Mouse (Mus musculus) liver, embryonic 14.5 days (tissue): ENCODE results near the gene Calml3. TPM values are rescaled to one million over a fixed set of nuclear protein-coding genes. Genes with fewer than 3 reads are reported as not detected.
"Not testable (repeated sequence)": the region's sequence is repeated elsewhere in the genome, so short reads cannot be mapped to it uniquely, and the experiment has no call there.

Source experiments
- ATAC-seq: fragments of 200-750 bp; cut with Nextera tagmentation; 2 replicates; pipeline ENCODE4 v1.8.0; 2017; ENCODE audit warnings: moderate number of reproducible peaks, mild to moderate bottlenecking, moderate library complexity; ENCODE audit not compliant: insufficient read depth
- DNase-seq, 3 experiments: peaks; one replicate each; pipeline ENCODE4 v3.0.0-alpha.2; 2012 to 2013; ENCODE audit warnings: low read depth in 3 of 3, low spot score in 3 of 3
- H3K27ac ChIP-seq: fragments of 300-500 bp; sonication (generic); 2 replicates; pipeline ENCODE4 v1.5.1; 2014; ENCODE audit warnings: moderate library complexity, mild to moderate bottlenecking, control low read depth, inconsistent platforms
- H3K27me3 ChIP-seq: fragments of 300-500 bp; sonication (generic); 2 replicates; pipeline ENCODE4 v1.6.1; 2014; ENCODE audit warnings: mild to moderate bottlenecking, low read length, moderate library complexity; ENCODE audit not compliant: control insufficient read depth, insufficient read depth
- H3K36me3 ChIP-seq: fragments of 300-500 bp; sonication (generic); replicated peaks from 2 replicates; pipeline ENCODE4 v1.6.1; 2014; ENCODE audit warnings: low read depth; ENCODE audit not compliant: control insufficient read depth, insufficient read depth
- H3K4me1 ChIP-seq, 2 experiments: fragments of 200-500 bp in 1 of 2; fragments of 300-500 bp in 1 of 2; sonication (generic) in 1 of 2; replicated peaks; 2 replicates each; pipeline ENCODE4 v1.6.1; 2012 to 2014; ENCODE audit warnings: antibody characterized with exemption in 1 of 2, inconsistent platforms in 1 of 2, low read length in 1 of 2; ENCODE audit not compliant: control insufficient read depth in 2 of 2, insufficient read depth in 2 of 2
- H3K4me2 ChIP-seq: fragments of 300-500 bp; sonication (generic); 2 replicates; pipeline ENCODE4 v1.6.1; 2014; ENCODE audit warnings: low read depth, mild to moderate bottlenecking, control low read depth, moderate library complexity
- H3K4me3 ChIP-seq, 2 experiments: fragments of 200-500 bp in 1 of 2; fragments of 300-500 bp in 1 of 2; sonication (generic) in 1 of 2; 2 replicates each; pipeline ENCODE4 v1.5.1; 2012 to 2014; ENCODE audit warnings: low read depth in 2 of 2, low read length in 2 of 2, mild to moderate bottlenecking in 2 of 2, control low read depth in 1 of 2, inconsistent platforms in 1 of 2, moderate library complexity in 1 of 2; ENCODE audit not compliant: insufficient read depth in 1 of 2
- H3K9ac ChIP-seq: fragments of 300-500 bp; sonication (generic); replicated peaks from 2 replicates; pipeline ENCODE4 v1.6.1; 2014; ENCODE audit warnings: mild to moderate bottlenecking, control low read depth, moderate library complexity
- H3K9me3 ChIP-seq: fragments of 300-500 bp; sonication (generic); 2 replicates; pipeline ENCODE4 v1.6.1; 2016; ENCODE audit warnings: low read length, mixed read lengths; ENCODE audit not compliant: control insufficient read depth
- CTCF ChIP-seq: IDR thresholded peaks from 2 replicates; pipeline ENCODE4 v1.5.1; 2016; ENCODE audit warnings: antibody characterized with exemption, low read depth, control low read depth
- EP300 ChIP-seq: IDR thresholded peaks from 2 replicates; pipeline ENCODE4 v1.6.1; 2016; ENCODE audit warnings: antibody characterized with exemption, low read depth
- WGBS: fragments of 180-500 bp; shearing (Covaris S2); extraction: QIAGEN DNeasy Blood & Tissue Kit; methylation state at CpG from one replicate; pipeline ENCODE4 v1.1.7; 2014; ENCODE audit not compliant: insufficient replicate concordance; 5-methylcytosine and 5-hydroxymethylcytosine counted together
- polyA plus RNA-seq, 2 experiments: library from polyadenylated mRNA; depleted of rRNA in 1 of 2; stranded (reverse) in 1 of 2; unstranded in 1 of 2; fragments of >200 nt; fragmentation: Nextera tagmentation in 1 of 2; extraction: Ambion mirVana in 1 of 2; gene quantifications; 2 replicates each; pipeline versions ENCODE4 v1.2.1 to v1.2.3; 2012 to 2014

Gene Calml3
- polyA plus RNA-seq (2012; rRNA removed), result 0.03 TPM in 1 of 2 replicates, not detected in the other
- not detected in 2 replicates for polyA plus RNA-seq (2014; fragmentation: Nextera tagmentation; extraction: Ambion mirVana)

DNA sequence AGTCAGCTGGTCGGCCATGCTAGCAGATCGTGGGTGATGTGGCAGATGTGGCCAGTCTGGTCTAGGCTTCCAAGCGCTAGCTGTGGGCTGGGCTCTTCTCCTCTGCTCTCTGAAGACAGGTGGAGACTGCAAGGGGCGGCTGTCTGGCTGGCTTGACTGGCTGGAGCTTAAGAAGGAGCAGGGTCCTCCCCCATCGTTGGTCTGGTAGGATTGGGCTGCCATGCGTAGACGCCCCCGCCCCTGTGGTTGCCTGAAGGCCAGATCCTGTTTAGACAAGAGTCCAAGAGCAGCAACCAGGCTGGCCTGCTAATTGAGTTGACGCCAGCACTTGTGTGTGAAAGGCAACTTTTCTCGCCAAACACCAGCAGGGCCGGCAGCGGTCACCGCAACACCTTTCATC lies at the start of gene Calml3:
TSS of gene Calml3 (minus strand) at position 131 of the 400 bp plus-strand sequence.
- Histone ChIP-seq H3K4me3 (no peak within 1 kb of the TSS), H3K4me1 (no peaks in the 10 kb centered on the region; a peak in 1 of 4 replicates), H3K4me2 (no peak within 1 kb of the TSS), H3K27me3 (no peaks in the 10 kb centered on the region), H3K36me3 (no peaks in the 10 kb centered on the region), H3K9me3 (no peaks in the 10 kb centered on the region), H3K9ac (no peak within 1 kb of the TSS), H3K27ac (no peak within 1 kb of the TSS)
- ATAC-seq (no peak), DNase-seq (no peak)
- TF ChIP-seq EP300 (no peak), CTCF (no peak)
- 75% methylated on average over 13 of the region's 13 CpGs for WGBS

DNA sequence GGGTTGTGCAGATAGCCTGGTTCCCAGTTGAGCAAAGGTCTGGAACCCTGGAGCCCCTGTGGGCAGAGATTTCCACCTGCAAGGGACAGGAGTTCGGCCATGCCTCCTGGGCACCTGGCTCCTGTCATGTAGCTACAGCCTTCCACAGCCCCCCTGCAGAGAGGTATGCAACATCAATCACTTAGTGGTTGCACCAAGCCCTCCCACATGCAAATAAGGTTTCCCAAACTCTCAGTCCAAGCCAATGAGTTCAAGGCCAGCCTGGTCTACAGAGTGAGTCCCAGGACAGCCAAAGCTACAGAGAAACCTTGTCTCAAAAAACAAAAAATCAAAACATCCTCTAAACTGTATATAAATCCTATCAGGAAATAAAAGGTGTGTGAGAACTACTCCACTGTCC lies 46.2 kb upstream of the Calml3 start:
- no peak for ATAC-seq
- H3K4me1 ChIP-seq, result no peaks in the 10 kb centered on the region; a peak in 1 of 4 replicates
- H3K9ac ChIP-seq, result no peak overlapping the region
- no peak for TF ChIP-seq CTCF
- no peak for TF ChIP-seq EP300
- DNase-seq, result no peak
- no peaks in the 10 kb centered on the region for H3K27me3 ChIP-seq
- no peaks in the 10 kb centered on the region for H3K9me3 ChIP-seq
- H3K36me3 ChIP-seq, result no peaks in the 10 kb centered on the region
- no peak overlapping the region for H3K4me2 ChIP-seq
- 69% methylated on average over 1 of the region's 1 CpGs for WGBS
- no peak overlapping the region for H3K4me3 ChIP-seq
- no peak overlapping the region for H3K27ac ChIP-seq

DNA sequence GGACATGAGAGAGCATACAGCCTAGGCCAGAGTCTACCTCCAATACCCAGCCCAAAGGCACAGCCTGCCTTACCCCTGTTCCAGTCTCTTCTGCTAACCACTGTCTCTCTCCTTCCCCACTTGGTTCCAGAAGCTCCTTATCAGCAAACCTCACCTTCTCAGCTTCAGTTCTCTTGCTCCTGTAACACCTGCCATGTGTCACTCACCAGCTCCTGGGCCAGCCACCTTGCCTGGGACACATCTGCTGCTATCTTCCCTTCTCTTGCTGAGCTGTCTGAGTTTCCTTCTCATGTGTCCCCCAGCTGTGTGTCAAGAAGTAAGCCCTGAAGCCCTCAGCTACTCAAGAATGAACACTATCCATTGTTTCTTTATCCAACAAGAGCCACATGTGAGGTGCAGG lies 36.5 kb upstream of the Calml3 start:
- ATAC-seq, result peak; percentile 55; the same call in 1 of the 2 replicates
- DNase-seq, H3K4me3 ChIP-seq, H3K36me3 ChIP-seq, H3K9me3 ChIP-seq, H3K4me2 ChIP-seq, H3K27ac ChIP-seq, H3K4me1 ChIP-seq, H3K27me3 ChIP-seq, H3K9ac ChIP-seq: not testable (repeated sequence)

DNA sequence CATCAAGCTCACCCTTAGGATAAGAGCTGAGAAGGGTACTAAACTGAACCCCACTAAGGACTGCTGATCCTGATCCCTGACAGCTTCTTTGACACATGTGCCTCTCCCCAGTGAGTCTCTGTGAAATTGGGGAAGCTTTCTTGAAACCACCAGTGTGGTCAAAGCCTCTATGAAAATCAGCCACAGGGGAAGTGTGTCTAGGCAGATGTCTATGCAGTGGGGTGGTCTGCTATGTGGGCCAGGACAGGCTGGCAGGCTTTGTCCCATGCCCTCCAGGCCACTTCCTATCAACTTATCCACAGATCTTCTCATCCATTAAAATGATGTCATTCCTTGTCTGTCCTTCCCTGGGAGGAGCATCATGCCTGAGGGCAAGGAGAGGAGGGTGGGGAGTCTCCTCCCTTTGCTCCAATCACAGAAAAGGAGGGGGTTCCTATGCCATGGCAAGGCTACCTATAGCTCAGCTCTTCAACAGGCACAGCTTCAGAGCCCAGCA lies 33.2 kb upstream of the Calml3 start, which contains the start of gene Calm4:
TSS of gene Calm4 (plus strand) at position 446 of the 496 bp plus-strand sequence.
- not testable (repeated sequence) for H3K9me3 ChIP-seq, H3K4me1 ChIP-seq, ATAC-seq, H3K27me3 ChIP-seq, H3K36me3 ChIP-seq, H3K4me2 ChIP-seq, DNase-seq, H3K27ac ChIP-seq, H3K9ac ChIP-seq, H3K4me3 ChIP-seq

DNA sequence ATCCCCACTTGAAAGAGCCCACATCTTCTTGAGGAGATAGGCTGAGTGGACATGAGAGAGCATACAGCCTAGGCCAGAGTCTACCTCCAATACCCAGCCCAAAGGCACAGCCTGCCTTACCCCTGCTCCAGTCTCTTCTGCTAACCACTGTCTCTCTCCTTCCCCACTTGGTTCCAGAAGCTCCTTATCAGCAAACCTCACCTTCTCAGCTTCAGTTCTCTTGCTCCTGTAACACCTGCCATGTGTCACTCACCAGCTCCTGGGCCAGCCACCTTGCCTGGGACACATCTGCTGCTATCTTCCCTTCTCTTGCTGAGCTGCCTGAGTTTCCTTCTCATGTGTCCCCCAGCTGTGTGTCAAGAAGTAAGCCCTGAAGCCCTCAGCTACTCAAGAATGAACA lies 29.5 kb upstream of the Calml3 start:
- not testable (repeated sequence) for H3K36me3 ChIP-seq, H3K9me3 ChIP-seq, H3K9ac ChIP-seq, H3K4me3 ChIP-seq, DNase-seq, H3K4me1 ChIP-seq, H3K27me3 ChIP-seq, H3K4me2 ChIP-seq, H3K27ac ChIP-seq
- ATAC-seq, result peak; percentile 50; the same call in 1 of the 2 replicates

DNA sequence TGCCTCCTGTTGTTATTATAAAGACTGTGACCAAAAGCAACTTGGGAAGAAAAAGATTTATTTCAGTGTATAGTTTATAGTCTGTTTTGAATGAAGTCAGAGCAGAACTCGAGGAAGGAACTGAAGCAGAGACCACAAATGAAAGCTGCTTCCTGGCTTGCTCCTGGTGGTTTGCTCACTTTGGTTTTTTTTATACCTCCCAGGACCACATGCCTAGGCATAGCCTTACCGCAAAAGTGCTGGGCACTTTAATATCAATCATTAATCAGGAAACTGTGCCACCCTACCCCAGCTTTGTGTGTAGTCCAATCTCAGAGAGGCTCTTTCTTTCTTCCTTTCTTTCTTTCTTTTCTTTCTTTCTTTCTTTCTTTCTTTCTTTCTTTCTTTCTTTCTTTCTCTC lies 28.3 kb upstream of the Calml3 start:
- Histone ChIP-seq H3K4me2 (no peak overlapping the region), H3K9ac (no peak overlapping the region), H3K27ac (no peak overlapping the region), H3K27me3 (no peaks in the 10 kb centered on the region), H3K36me3 (no peaks in the 10 kb centered on the region), H3K4me3 (no peak overlapping the region), H3K9me3 (no peaks in the 10 kb centered on the region), H3K4me1 (no peaks in the 10 kb centered on the region)
- no peak for TF ChIP-seq CTCF
- TF ChIP-seq EP300, result no peak
- 12% methylated on average over 2 of the region's 2 CpGs for WGBS
- DNase-seq, result no peak
- no peak for ATAC-seq
